Mouse (Mus musculus) activated CD4-positive, CD25-positive, alpha-beta regulatory T cell (primary cell): ENCODE data around the gene Aimp2. TPM values are rescaled to one million over a fixed set of nuclear protein-coding genes. Genes with fewer than 3 reads are reported as not detected.

Source experiments
- polyA plus RNA-seq, 2 experiments: library from polyadenylated mRNA; unstranded; fragments of 100-300 nt; shearing (Covaris generic); gene quantifications; one replicate each; pipeline ENCODE4 v1.2.1; 2017

Gene Aimp2
- polyA plus RNA-seq, result 10 to 100 TPM; 35.8 to 53.9 TPM

DNA sequence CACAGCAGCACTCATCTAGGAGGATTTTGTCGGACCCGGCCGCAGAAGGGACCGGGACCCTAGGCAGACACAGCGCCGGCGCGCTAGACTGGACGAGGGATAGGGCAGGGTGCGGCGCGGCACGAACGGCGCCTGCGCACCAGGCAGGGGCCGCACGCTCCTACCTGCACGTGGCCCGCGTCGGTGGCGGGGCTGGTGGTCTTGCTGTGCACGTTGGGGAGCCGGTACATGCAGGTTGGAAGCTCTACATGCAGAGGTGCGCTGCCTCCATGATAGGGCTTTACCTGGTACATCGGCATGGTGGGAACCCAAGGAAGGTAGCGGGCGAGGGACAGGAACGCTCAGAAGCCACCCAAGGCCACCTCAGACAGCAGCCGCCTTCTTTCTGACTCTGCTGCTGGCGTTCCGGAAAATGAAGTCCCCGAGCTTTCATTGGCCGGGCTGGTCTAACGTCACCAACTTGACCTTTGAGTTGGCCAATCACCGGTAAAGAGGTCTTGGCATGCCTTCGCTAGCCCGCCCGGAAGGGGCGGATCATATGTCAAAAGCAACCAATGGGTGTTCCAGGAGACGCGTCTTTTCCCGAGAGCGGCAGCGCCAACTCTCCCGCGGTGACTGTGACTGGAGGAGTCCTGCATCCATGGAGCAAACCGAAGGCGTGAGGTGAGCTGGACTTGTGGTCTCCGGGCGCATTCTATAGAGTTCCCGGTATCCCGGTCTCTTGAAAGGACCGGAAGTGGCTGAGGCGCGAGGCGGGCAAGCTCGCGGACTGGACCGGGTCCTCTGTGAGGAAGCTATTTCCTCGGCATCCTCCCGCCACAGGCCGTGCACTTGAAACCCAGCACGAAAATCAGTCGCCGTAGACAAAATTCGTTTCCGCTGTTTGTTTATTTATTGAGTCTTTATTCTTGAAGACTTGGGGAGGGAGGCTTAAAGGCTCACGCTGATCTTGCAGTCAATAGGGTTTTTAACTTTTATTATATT is at the start of gene Aimp2, which contains the start of gene Pms2:
Aimp2 (minus strand) TSS at position 431 of the 984 bp plus-strand sequence.
Pms2 (plus strand) TSS at position 548 of the 984 bp plus-strand sequence.

DNA sequence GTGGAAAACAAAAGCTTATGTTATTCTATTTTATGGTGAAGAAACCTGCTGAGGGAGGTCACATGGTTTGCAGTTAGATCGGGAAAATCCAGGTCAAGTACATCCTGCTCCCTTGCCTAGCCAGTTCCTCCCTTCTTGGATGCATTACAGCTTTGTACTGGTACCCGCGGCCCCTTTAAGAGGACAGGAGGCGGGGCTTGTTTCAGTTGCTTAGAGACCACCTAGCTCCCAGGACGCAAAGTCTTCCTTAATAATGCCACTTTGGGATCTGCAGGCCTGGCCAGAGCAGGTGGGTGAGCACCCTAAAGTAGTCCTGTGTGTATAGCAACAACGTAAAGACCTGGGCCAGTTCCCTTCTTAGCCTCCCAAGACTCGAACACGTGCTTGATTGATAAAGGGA is 23.2 kb upstream of the Aimp2 start, which contains the start of gene Rsph10b:
Rsph10b (plus strand) TSS at position 205 of the 400 bp plus-strand sequence.

DNA sequence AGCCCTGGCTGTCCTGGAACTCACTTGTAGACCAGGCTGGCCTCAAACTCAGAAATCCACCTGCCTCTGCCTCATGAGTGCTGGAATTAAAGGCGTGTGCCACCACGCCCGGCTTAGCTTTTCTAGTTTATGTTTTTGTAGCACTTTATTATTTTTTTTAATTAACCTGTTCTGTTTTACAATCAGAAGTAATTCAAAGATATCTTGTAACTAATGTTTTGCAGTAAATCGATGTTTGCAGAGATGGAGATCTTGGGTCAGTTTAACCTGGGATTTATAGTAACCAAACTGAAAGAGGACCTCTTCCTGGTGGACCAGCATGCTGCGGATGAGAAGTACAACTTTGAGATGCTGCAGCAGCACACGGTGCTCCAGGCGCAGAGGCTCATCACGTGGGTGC is 18.2 kb upstream of the Aimp2 start, which contains the start of gene Gm42421:
Gm42421 (plus strand) TSS at position 301 of the 400 bp plus-strand sequence.

DNA sequence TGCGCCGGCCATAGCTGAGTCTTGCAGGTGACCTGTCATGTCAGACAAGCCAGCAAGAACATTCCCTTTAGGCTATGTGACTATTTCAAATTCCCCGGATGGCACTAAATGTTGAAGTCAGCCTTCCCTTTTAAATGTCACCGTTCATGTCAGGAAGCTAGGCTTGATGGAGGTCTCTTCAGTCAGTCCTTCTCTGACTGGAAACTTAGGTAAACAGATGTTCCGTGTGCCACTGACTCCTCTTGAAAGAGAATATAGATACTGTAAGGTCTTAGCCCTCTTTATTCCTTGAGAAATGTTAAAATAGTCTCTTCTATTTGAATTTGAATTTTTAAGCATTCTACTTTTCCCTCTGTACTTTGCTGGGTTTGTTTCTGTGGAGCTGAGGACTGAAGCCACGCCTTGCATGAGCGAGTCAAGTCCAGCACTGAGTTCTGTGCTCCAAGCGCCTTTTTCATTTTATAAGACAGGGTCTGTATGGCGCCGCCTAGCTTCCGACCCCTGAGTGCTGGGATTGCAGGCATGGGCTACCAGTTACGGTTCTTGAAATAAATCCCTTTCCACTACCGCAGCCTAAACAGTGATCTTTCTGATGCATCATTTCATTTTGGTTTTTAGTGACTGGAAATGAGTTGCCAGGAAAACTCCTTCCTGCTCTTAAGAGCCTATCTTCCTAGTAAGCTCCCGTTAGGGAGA is 11.9 kb downstream of the Aimp2 start, which contains the start of gene Ankrd61:
Ankrd61 (minus strand) TSS at position 51 of the 696 bp plus-strand sequence.

Other genes starting within 250 kb of the Aimp2 start
- gene Usp42, start 177.6 kb downstream of the Aimp2 start, polyA plus RNA-seq, result 10 to 100 TPM; 18.9 to 20.2 TPM
- 10 to 100 TPM; 46.0 to 64.6 TPM for gene Eif2ak1, start 92.1 kb downstream of the Aimp2 start, polyA plus RNA-seq
- under 1 TPM; 0.31 to 0.47 TPM for gene Ankrd61, start 12.2 kb downstream of the Aimp2 start, polyA plus RNA-seq
- gene Pms2, start 117 bp upstream of the Aimp2 start, polyA plus RNA-seq, result 10 to 100 TPM; 26.9 to 37.6 TPM
- gene Gm42421, start 18.3 kb upstream of the Aimp2 start, polyA plus RNA-seq, result 1 to 10 TPM in 1 of 2 experiments, not detected in 1; 1.3 TPM
- under 1 TPM; 0.39 to 0.76 TPM for gene Rsph10b, start 23.2 kb upstream of the Aimp2 start, polyA plus RNA-seq
- gene Ccz1, start 105.0 kb upstream of the Aimp2 start, polyA plus RNA-seq, result 10 to 100 TPM; 79.7 to 87.8 TPM
- gene Ocm, start 116.8 kb upstream of the Aimp2 start, polyA plus RNA-seq, result not detected
- gene Lmtk2, start 190.6 kb upstream of the Aimp2 start, polyA plus RNA-seq, result 10 to 100 TPM in 1 of 2 experiments, 1 to 10 TPM in 1; 6.1 to 12.4 TPM